Mouse (Mus musculus) small intestine, adult 2 months (tissue): Measurements from ENCODE around the gene Rap1gap2. TPM values are rescaled to one million over a fixed set of nuclear protein-coding genes. Genes with fewer than 3 reads are reported as not detected.
A peak's percentile ranks its signal among the peaks of the same experiment; 100 is the strongest.

Experiments used
- H3K27ac ChIP-seq: fragments of 200-500 bp; 2 replicates; pipeline ENCODE4 v1.5.1; 2012; ENCODE audit warnings: low read depth, low read length, control low read depth, inconsistent platforms; ENCODE audit not compliant: insufficient read depth
- H3K27me3 ChIP-seq: fragments of 200-500 bp; 2 replicates; pipeline ENCODE4 v1.6.1; 2012; ENCODE audit warnings: mild to moderate bottlenecking, moderate library complexity, low read length, inconsistent platforms; ENCODE audit not compliant: control insufficient read depth, insufficient read depth
- H3K36me3 ChIP-seq: fragments of 200-500 bp; 2 replicates; pipeline ENCODE4 v1.6.1; 2012; ENCODE audit warnings: mild to moderate bottlenecking, low read length, control low read depth, inconsistent platforms; ENCODE audit not compliant: control insufficient read depth, insufficient read depth
- H3K4me1 ChIP-seq: fragments of 200-500 bp; 2 replicates; pipeline ENCODE4 v1.6.1; 2012; ENCODE audit warnings: low read length, inconsistent platforms, mixed read lengths; ENCODE audit not compliant: control insufficient read depth, insufficient read depth, insufficient read length
- H3K4me3 ChIP-seq: fragments of 200-500 bp; 2 replicates; pipeline ENCODE4 v1.5.1; 2012; ENCODE audit warnings: low read depth, mild to moderate bottlenecking, control low read depth, inconsistent platforms, low read length, moderate library complexity
- CTCF ChIP-seq: fragments of 200-500 bp; IDR thresholded peaks from 2 replicates; pipeline ENCODE4 v1.5.1; 2012; ENCODE audit warnings: low read depth, mild to moderate bottlenecking, control low read depth, inconsistent platforms, low read length, moderate library complexity, mixed read lengths; ENCODE audit not compliant: insufficient replicate concordance, insufficient read length; ENCODE audit errors: extremely low read depth
- POLR2A ChIP-seq: fragments of 200-500 bp; IDR thresholded peaks from 2 replicates; pipeline ENCODE4 v1.6.1; 2012; ENCODE audit warnings: low read depth, mild to moderate bottlenecking, control low read depth, inconsistent platforms, low read length, moderate library complexity
- WGBS: fragments of 180-500 bp; shearing (Covaris S2); methylation state at CpG from one replicate; pipeline ENCODE4 v1.1.7; 2018; 5-methylcytosine and 5-hydroxymethylcytosine counted together
- polyA plus RNA-seq: library from polyadenylated mRNA; depleted of rRNA; stranded (reverse); fragments of >200 nt; gene quantifications from 2 replicates; pipeline ENCODE4 v1.2.3, GENCODE M21; 2012

Gene Rap1gap2
- polyA plus RNA-seq, 1 experiment = 18.4 TPM

- TF ChIP-seq POLR2A = no peak
- no peak for TF ChIP-seq CTCF
- H3K36me3 ChIP-seq = no peaks in the 10 kb centered on the region
- no peaks in the 10 kb centered on the region for H3K27me3 ChIP-seq
- no peak overlapping the region for H3K4me3 ChIP-seq
- H3K4me1 ChIP-seq = peaks cover 6% of the 10 kb centered on the region; the same call in 1 of the 2 replicates
- WGBS = 80% methylated on average over 5 of the region's 5 CpGs
- no peak overlapping the region for H3K27ac ChIP-seq
Measured at GRCm38 (mm10) chr11:74516112-74516511, 94.6 kb downstream of the Rap1gap2 start.

GRCm38 (mm10) chr11:74515046-74515445, 95.7 kb downstream of the Rap1gap2 start:
- 89% methylated on average over 3 of the region's 3 CpGs for WGBS
- TF ChIP-seq POLR2A = no peak
- TF ChIP-seq CTCF = no peak

GRCm38 (mm10) chr11:74512595-74512994, 98.1 kb downstream of the Rap1gap2 start:
- 86% methylated on average over 10 of the region's 10 CpGs for WGBS
- no peak for TF ChIP-seq POLR2A
- no peak for TF ChIP-seq CTCF
- Histone ChIP-seq H3K4me1 (peaks cover 1% of the 10 kb centered on the region; the same call in 1 of the 2 replicates), H3K36me3 (no peaks in the 10 kb centered on the region), H3K4me3 (no peak overlapping the region), H3K27ac (no peak overlapping the region), H3K27me3 (no peaks in the 10 kb centered on the region)

More at GRCm38 (mm10) chr11:74515046-74515445, 95.7 kb downstream of the Rap1gap2 start:
- no peaks in the 10 kb centered on the region for H3K27me3 ChIP-seq
- no peak overlapping the region for H3K27ac ChIP-seq
- no peak overlapping the region for H3K4me3 ChIP-seq
- no peaks in the 10 kb centered on the region for H3K36me3 ChIP-seq
- peaks cover 5% of the 10 kb centered on the region; the same call in 1 of the 2 replicates for H3K4me1 ChIP-seq

GRCm38 (mm10) chr11:74506275-74506674, 104.4 kb downstream of the Rap1gap2 start:
- no peak for TF ChIP-seq POLR2A
- TF ChIP-seq CTCF = no peak
- WGBS = 87% methylated on average over 6 of the region's 6 CpGs
- H3K27me3 ChIP-seq = no peaks in the 10 kb centered on the region
- 0 out of 2 replicates have a peak, but pooled peaks cover 2% of the 10 kb centered on the region for H3K4me1 ChIP-seq
- no peaks in the 10 kb centered on the region for H3K36me3 ChIP-seq
- H3K4me3 ChIP-seq = no peak overlapping the region
- no peak overlapping the region for H3K27ac ChIP-seq

- no peak overlapping the region for H3K4me3 ChIP-seq
- WGBS = 19% methylated on average over 8 of the region's 8 CpGs
- no peaks in the 10 kb centered on the region for H3K36me3 ChIP-seq
- no peak overlapping the region for H3K27ac ChIP-seq
- TF ChIP-seq POLR2A = no peak
- no peak for TF ChIP-seq CTCF
- no peaks in the 10 kb centered on the region for H3K27me3 ChIP-seq
- H3K4me1 ChIP-seq = 0 out of 2 replicates have a peak, but pooled peaks cover 2% of the 10 kb centered on the region
Measured at GRCm38 (mm10) chr11:74502485-74502884, 108.2 kb downstream of the Rap1gap2 start.

- H3K27ac ChIP-seq = peak overlapping the region; percentile 27; the same call in 1 of the 2 replicates
- TF ChIP-seq CTCF (no peak), POLR2A (no peak)
Measured at GRCm38 (mm10) chr11:74501989-74502388, 108.7 kb downstream of the Rap1gap2 start.

GRCm38 (mm10) chr11:74501061-74501460, 109.7 kb downstream of the Rap1gap2 start:
- WGBS = 45% methylated on average over 3 of the region's 3 CpGs
- Histone ChIP-seq H3K4me1 (0 out of 2 replicates have a peak, but pooled peaks cover 2% of the 10 kb centered on the region), H3K27ac (no peak overlapping the region), H3K4me3 (no peak overlapping the region), H3K36me3 (no peaks in the 10 kb centered on the region), H3K27me3 (no peaks in the 10 kb centered on the region)
- TF ChIP-seq POLR2A (no peak), CTCF (no peak)

More at GRCm38 (mm10) chr11:74501989-74502388, 108.7 kb downstream of the Rap1gap2 start:
- 0 out of 2 replicates have a peak, but pooled peaks cover 2% of the 10 kb centered on the region for H3K4me1 ChIP-seq
- no peaks in the 10 kb centered on the region for H3K36me3 ChIP-seq
- H3K4me3 ChIP-seq = no peak overlapping the region
- no peaks in the 10 kb centered on the region for H3K27me3 ChIP-seq

GRCm38 (mm10) chr11:74499521-74500099, 111.1 kb downstream of the Rap1gap2 start:
- 68% methylated on average over 8 of the region's 8 CpGs for WGBS

More at GRCm38 (mm10) chr11:74499521-74500099, 111.1 kb downstream of the Rap1gap2 start:
- Histone ChIP-seq H3K4me1 (peaks cover 2% of the 10 kb centered on the region; the same call in 1 of the 2 replicates), H3K4me3 (no peak overlapping the region), H3K27ac (no peak overlapping the region), H3K27me3 (no peaks in the 10 kb centered on the region), H3K36me3 (no peaks in the 10 kb centered on the region)
- TF ChIP-seq CTCF (no peak), POLR2A (no peak)
